Mouse (Mus musculus) hindbrain, embryonic 16.5 days (tissue): ENCODE results near the gene C1ql4. TPM values are rescaled to one million over a fixed set of nuclear protein-coding genes. Genes with fewer than 3 reads are reported as not detected.

ENCODE experiments used
- ATAC-seq: fragments of 200-750 bp; cut with Nextera tagmentation; 2 replicates; pipeline ENCODE4 v1.8.0; 2017; ENCODE audit warnings: moderate TSS enrichment, moderate library complexity
- H3K27ac ChIP-seq: fragments of 300-500 bp; sonication (generic); 2 replicates; pipeline ENCODE4 v1.5.1; 2014; ENCODE audit warnings: low read depth, mild to moderate bottlenecking, control low read depth, low read length, moderate library complexity
- H3K27me3 ChIP-seq: fragments of 300-500 bp; sonication (generic); replicated peaks from 2 replicates; pipeline ENCODE4 v1.6.1; 2014; ENCODE audit warnings: low read length; ENCODE audit not compliant: control insufficient read depth, insufficient read depth
- H3K36me3 ChIP-seq: fragments of 300-500 bp; sonication (generic); 2 replicates; pipeline ENCODE4 v1.6.1; 2014; ENCODE audit warnings: mild to moderate bottlenecking, low read length, moderate library complexity, mixed read lengths; ENCODE audit not compliant: control insufficient read depth, insufficient read depth
- H3K4me1 ChIP-seq: fragments of 300-500 bp; sonication (generic); 2 replicates; pipeline ENCODE4 v1.6.1; 2014; ENCODE audit warnings: low read depth, low read length; ENCODE audit not compliant: control insufficient read depth, insufficient read depth
- H3K4me2 ChIP-seq: fragments of 300-500 bp; sonication (generic); 2 replicates; pipeline ENCODE4 v1.6.1; 2014; ENCODE audit warnings: mild to moderate bottlenecking, low read length, control low read depth, moderate library complexity
- H3K4me3 ChIP-seq: fragments of 300-500 bp; sonication (generic); 2 replicates; pipeline ENCODE4 v1.5.1; 2014; ENCODE audit warnings: mild to moderate bottlenecking, low read length, control low read depth, moderate library complexity
- H3K9ac ChIP-seq: fragments of 300-500 bp; sonication (generic); 2 replicates; pipeline ENCODE4 v1.6.1; 2014; ENCODE audit warnings: low read depth, mild to moderate bottlenecking, control low read depth, low read length, moderate library complexity
- H3K9me3 ChIP-seq: fragments of 300-500 bp; sonication (generic); 2 replicates; pipeline ENCODE4 v1.6.1; 2014; ENCODE audit warnings: mild to moderate bottlenecking, low read length, moderate library complexity; ENCODE audit not compliant: control insufficient read depth
- WGBS: fragments of 180-500 bp; shearing (Covaris S2); extraction: QIAGEN DNeasy Blood & Tissue Kit; methylation state at CpG from one replicate; pipeline ENCODE4 v1.1.7; 2014; 5-methylcytosine and 5-hydroxymethylcytosine counted together
- polyA plus RNA-seq: library from polyadenylated mRNA; unstranded; fragments of >200 nt; fragmentation: Nextera tagmentation; extraction: Ambion mirVana; gene quantifications from 2 replicates; pipeline ENCODE4 v1.2.1, GENCODE M21; 2015

The C1ql4 gene
- polyA plus RNA-seq, 1 experiment from 2014 or later = 4.0 TPM

DNA sequence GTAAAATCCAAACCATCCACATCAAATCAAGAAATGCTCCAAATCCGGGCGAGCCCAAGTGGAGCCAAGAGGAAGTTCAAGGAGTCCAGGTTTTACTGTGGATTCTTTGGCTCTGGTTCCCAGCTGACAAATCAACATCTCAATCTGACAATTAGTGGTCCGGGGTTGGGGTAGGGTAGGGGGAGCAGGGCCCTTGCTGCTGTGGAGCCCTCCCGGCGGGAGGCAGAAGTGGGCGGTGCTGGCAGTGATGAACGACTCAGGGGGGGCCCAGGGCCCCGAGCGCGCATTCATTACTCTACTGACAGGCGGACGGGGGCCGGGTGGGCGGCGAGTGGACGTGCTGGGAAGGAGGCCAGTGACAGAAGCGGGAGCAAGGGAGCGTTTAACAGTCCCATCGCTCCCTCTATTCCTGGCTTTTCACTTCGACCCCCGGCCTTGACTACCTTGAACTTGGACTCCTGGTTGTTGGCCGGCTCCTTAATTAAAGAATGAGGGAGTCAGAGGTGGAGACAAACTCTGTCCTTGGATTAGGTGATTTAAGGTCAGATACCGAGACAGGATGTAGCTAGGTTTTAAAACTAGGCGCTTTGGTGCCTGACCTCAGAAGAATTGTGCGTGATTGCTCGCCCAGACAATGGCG is 7.1 kb upstream of the C1ql4 start:
- H3K27me3 ChIP-seq = peaks cover 34% of the 10 kb centered on the region
- no peak overlapping the region for H3K4me3 ChIP-seq
- H3K9me3 ChIP-seq = no peaks in the 10 kb centered on the region
- peak; percentile 60 for ATAC-seq
- no peak overlapping the region for H3K9ac ChIP-seq
- peak overlapping the region; percentile 41 for H3K4me2 ChIP-seq
- H3K4me1 ChIP-seq = peaks cover 30% of the 10 kb centered on the region
- 1% methylated on average over 26 of the region's 27 CpGs for WGBS
- H3K36me3 ChIP-seq = no peaks in the 10 kb centered on the region
- no peak overlapping the region for H3K27ac ChIP-seq

DNA sequence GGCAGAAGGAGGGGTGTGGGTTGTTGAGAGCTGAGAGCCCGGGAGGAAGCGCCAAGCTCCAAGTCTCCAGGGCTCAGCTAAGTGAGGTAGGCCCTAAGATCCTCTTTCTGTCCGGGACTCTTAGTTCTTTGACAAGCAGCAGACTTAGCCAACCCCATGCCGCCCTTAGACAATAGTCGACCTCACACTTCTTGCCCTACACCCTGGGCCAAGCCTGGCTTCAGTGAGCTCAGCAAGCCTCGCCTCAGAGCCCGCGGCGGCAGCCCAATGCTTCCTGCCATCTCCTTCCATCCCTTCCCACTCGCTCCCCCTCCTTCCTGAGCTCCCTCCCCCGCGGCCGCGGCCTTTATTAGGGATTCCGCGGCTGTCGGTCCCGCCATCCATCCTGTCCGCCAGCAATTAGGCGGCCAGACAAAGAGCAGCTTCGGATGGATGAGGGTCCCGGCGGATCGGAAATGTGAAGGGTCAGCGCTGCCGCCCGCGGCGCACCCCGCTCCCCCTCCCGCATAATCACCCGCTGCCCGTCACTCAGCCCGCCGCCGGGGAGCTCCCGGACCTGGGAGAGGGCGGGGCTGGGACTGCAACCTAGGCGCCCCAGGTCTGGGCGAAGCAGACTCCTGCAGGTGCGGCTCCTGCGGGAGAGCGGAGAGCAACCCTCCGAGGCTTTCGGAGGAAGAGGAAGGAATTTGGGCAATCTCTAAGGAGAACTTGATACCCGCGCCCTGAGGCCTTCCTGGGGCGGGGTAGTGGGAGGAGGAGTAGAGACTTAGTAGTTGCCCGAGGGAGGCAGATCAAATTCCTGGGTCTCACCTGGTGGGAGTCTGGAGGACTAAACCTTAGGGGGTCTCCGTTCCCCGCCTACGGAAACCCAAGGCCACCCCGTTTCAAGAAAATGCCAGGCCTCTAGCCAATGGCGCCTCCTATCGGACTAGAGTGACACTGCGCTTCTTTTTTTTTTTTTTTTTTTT is 6.0 kb upstream of the C1ql4 start:
- peaks cover 30% of the 10 kb centered on the region for H3K4me1 ChIP-seq
- 1% methylated on average over 54 of the region's 56 CpGs for WGBS
- H3K36me3 ChIP-seq = no peaks in the 10 kb centered on the region
- peaks cover 36% of the 10 kb centered on the region for H3K27me3 ChIP-seq
- no peaks in the 10 kb centered on the region for H3K9me3 ChIP-seq
- peak overlapping the region; percentile 39 for H3K27ac ChIP-seq
- peak overlapping the region; percentile 49 for H3K4me3 ChIP-seq
- H3K4me2 ChIP-seq = peak overlapping the region; percentile 77
- H3K9ac ChIP-seq = peak overlapping the region; percentile 66
- ATAC-seq = peak; percentile 34

DNA sequence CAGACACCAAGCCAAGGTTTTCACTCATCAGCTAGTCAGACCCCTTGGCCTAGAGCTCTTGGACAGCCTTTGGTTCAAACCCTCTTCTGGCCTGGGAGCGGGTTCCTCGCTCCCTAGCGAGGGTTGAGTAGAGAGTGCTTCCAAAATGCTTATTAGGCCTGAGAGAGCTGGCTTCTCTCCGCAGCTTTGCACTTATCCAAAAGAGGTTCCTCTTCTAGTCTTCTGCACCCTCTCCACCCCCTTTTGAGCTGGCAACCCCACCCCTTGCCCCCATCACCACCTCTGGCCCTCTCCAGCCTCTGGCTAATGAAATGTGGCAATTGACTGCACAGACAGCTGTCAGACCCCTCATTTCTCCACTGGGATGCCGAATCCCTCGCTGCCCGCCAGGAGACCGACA is 5.3 kb upstream of the C1ql4 start, which contains the start of gene Dnajc22:
TSS of gene Dnajc22 (plus strand) at position 301 of the 400 bp plus-strand sequence.
- Histone ChIP-seq H3K27me3 (peaks cover 38% of the 10 kb centered on the region), H3K27ac (peak within 1 kb of the TSS; percentile 39), H3K4me1 (peaks cover 30% of the 10 kb centered on the region), H3K36me3 (no peaks in the 10 kb centered on the region), H3K4me3 (peak within 1 kb of the TSS; percentile 49), H3K9ac (peak within 1 kb of the TSS; percentile 66), H3K9me3 (no peaks in the 10 kb centered on the region), H3K4me2 (peak within 1 kb of the TSS; percentile 77)
- WGBS = 30% methylated on average over 8 of the region's 8 CpGs
- ATAC-seq = no peak

DNA sequence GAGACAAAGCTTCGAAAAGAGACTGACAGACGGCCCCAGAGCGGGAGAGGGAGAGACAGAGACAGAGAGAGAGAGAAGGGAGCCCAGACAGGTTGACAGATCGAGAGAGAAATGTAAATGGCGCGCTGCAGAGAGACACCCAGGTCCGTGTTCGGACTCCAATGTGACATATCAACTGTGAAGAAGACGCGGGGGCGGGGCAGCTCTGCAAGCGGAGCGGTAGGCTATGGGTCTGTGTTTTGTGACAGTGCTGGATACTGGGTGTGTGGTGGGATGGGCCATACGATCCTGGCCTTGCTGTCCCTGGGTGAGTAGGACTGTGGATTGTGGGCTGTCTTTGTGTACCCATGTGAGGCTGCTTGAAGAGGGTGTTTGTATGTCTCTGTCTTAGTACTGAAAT is 1.5 kb upstream of the C1ql4 start:
- Histone ChIP-seq H3K36me3 (no peaks in the 10 kb centered on the region), H3K27me3 (peaks cover 50% of the 10 kb centered on the region), H3K9ac (no peak overlapping the region; the same call in 1 of the 2 replicates), H3K4me3 (no peak overlapping the region), H3K4me1 (peaks cover 12% of the 10 kb centered on the region), H3K9me3 (no peaks in the 10 kb centered on the region), H3K4me2 (peak overlapping the region; percentile 29), H3K27ac (no peak overlapping the region)
- no peak for ATAC-seq
- 14% methylated on average over 14 of the region's 14 CpGs for WGBS

DNA sequence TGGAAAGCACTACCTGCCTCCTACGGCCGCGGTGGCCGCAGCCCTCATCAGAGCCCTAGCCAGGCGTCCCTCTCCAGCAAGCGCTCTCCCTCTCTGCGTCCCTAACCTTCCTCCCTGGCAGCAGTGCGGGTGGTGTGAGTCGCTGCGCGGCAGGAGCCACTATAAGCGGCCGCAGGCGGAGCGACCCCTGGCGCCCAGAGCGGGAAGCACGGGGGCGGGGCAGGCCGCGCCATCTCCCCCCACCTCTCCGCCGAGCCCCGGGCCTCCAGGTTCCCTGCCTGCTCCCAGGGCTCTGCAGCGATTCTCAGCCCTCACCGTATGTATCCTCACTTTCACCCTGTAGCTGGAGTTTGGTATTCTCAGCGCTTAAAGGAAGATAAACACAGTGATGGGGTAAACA is 675 bp upstream of the C1ql4 start:
- Histone ChIP-seq H3K4me1 (peaks cover 5% of the 10 kb centered on the region; the same call in 1 of the 2 replicates), H3K27ac (no peak overlapping the region), H3K4me3 (peak overlapping the region; percentile 25), H3K9ac (no peak overlapping the region; the same call in 1 of the 2 replicates), H3K9me3 (no peaks in the 10 kb centered on the region), H3K4me2 (peak overlapping the region; percentile 55), H3K27me3 (peaks cover 51% of the 10 kb centered on the region), H3K36me3 (no peaks in the 10 kb centered on the region)
- ATAC-seq = peak; percentile 63
- WGBS = under 1% methylated on average over 26 of the region's 27 CpGs

DNA sequence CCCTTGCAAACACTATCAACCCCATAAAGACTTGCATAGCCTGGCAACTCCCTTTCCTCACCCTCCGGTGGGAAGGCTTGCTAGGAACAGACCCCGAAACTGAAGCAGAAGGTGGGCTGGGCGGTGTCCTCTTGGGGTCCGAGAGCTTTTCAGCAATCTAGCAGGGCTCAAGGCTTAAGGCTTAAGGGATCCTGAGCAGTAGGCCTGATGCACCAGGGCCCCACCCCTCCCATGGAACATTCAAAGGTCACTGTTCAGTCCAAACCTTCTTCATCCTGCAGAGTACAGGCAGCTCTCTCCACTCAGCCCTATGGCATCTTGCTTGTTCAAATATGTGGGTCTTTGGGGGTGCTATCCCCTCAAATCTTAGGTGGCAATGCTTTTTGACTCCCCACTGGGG is 1.6 kb downstream of the C1ql4 start:
- peaks cover 44% of the 10 kb centered on the region for H3K27me3 ChIP-seq
- WGBS = 68% methylated on average over 4 of the region's 4 CpGs
- ATAC-seq = no peak
- H3K4me2 ChIP-seq = no peak overlapping the region
- no peak overlapping the region for H3K4me3 ChIP-seq
- no peaks in the 10 kb centered on the region for H3K9me3 ChIP-seq
- H3K4me1 ChIP-seq = peaks cover 5% of the 10 kb centered on the region; the same call in 1 of the 2 replicates
- no peak overlapping the region for H3K9ac ChIP-seq
- no peak overlapping the region for H3K27ac ChIP-seq
- H3K36me3 ChIP-seq = no peaks in the 10 kb centered on the region

DNA sequence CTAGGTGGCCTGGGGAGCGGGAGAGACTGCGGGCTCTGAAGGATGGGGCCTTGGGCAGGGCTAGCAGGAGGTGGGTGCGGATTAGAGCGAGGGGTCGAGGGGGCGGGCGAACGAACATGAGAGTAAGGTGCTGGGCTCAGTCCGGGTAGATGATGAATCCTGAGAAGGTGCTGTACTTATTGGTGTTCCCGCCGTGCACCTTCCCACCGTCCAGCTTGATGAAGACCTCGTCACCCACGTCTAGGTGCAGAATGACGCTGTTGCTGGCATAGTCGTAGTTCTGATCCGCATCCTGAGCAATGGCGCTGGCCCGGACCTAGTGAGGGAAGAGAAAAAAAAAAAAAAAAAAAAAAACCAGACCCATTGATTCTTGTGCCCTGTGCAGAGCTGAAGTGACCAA is 3.0 kb downstream of the C1ql4 start:
- H3K27me3 ChIP-seq = peaks cover 39% of the 10 kb centered on the region
- no peak overlapping the region for H3K9ac ChIP-seq
- ATAC-seq = no peak
- H3K9me3 ChIP-seq = no peaks in the 10 kb centered on the region
- peaks cover 5% of the 10 kb centered on the region; the same call in 1 of the 2 replicates for H3K4me1 ChIP-seq
- 14% methylated on average over 19 of the region's 19 CpGs for whole genome bisulfite sequencing
- H3K4me3 ChIP-seq = no peak overlapping the region
- H3K36me3 ChIP-seq = no peaks in the 10 kb centered on the region
- H3K4me2 ChIP-seq = no peak overlapping the region
- no peak overlapping the region for H3K27ac ChIP-seq

DNA sequence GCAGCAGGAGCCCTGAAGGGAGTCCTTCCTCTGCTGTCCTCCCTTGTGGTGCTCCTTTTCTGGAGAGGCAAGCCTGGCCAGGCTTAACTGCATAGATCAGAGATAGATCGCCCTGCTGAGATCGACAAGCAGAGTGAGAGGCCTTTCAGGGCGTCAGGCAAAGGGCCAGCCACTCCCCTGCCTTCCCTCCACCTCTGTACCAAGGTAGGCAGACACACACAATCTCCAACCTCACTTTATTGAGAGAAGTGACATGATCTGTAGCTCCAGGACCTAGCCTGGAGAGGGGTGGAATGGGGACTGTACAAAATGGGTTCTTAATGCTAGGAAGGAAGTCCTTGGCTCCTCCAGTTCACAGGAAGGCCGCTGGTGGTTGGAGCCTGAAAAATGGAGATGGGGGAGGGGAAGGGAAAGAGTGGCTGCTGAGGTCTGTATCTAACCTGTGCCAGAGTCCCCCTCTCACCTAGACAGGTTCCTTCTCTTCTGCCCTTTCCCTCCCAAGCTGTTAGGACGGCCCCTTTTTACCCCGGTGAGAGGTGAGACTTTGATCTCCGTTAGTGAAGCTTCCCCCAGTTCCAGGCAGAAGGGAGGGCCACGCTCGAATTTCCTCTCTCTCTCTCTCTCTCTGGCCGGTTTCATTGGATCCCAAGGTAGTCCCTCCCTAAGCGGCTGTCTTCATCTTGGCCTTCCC is 3.6 kb downstream of the C1ql4 start:
- no peaks in the 10 kb centered on the region for H3K9me3 ChIP-seq
- no peaks in the 10 kb centered on the region for H3K36me3 ChIP-seq
- peaks cover 34% of the 10 kb centered on the region for H3K27me3 ChIP-seq
- no peak overlapping the region for H3K27ac ChIP-seq
- H3K4me1 ChIP-seq = peaks cover 5% of the 10 kb centered on the region; the same call in 1 of the 2 replicates
- H3K9ac ChIP-seq = no peak overlapping the region
- H3K4me2 ChIP-seq = no peak overlapping the region
- 18% methylated on average over 11 of the region's 11 CpGs for WGBS
- ATAC-seq = no peak
- no peak overlapping the region for H3K4me3 ChIP-seq
